Mouse (Mus musculus) stomach, postnatal 0 days (tissue): Measurements from ENCODE around the gene Zc2hc1b.

Experiments
- CTCF ChIP-seq: IDR thresholded peaks from 2 replicates; pipeline ENCODE4 v1.5.1; 2016; ENCODE audit warnings: antibody characterized with exemption, low read depth, mild to moderate bottlenecking, moderate library complexity
- EP300 ChIP-seq: optimal IDR thresholded peaks from 2 replicates; pipeline ENCODE3; 2016; ENCODE audit warnings: antibody characterized with exemption

DNA sequence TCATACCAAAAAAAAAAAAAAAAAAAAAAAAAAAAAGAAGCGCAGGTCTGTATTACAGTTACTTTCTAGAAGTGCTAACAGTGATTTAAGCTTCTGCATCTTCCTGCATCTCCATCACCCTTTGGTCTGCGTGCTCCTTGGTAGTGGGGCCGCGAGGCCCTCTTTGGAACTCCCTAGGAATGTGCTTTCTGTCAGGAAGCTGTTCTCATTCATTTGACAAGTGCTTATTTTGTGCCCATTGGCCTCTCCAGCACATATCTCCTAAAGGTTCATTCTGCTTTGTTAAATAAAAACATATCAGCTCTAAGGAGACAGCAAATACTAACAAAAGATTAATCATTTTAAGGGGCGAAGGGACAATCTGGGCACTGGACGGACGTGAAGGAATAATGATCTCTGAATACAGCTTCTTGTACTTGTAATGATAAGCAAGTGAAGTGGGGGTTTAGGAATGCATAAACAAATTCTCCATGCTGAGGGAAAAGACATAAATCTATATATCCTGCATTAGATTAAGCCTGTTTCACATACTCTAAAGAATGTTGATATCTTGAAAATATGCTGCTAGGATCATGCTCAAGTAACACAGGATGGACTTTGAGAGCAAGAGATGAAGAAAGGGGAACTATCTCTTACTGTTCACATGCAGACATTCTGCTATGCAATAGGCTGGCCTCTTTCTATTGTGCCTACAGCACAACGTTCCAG, 32.3 kb upstream of the Zc2hc1b start:
- no peak for TF ChIP-seq CTCF
- no peak for TF ChIP-seq EP300
